Mouse (Mus musculus) heart, adult 8-10 months (tissue): ENCODE results near the gene Onecut1. TPM values are rescaled to one million over a fixed set of nuclear protein-coding genes. Genes with fewer than 3 reads are reported as not detected.

Experiments
- DNase-seq: peaks from one replicate; pipeline ENCODE4 v3.0.0; 2022; ENCODE audit warnings: low spot score
- total RNA-seq, 4 experiments: library from RNA; stranded (reverse); gene quantifications; 2 replicates each; pipeline ENCODE4 v1.2.4; 2022

Onecut1 gene
- total RNA-seq = not detected

GRCm38 (mm10) chr9:74861561-74861980 is at the start of gene Onecut1:
Gene Onecut1, plus strand, starts transcription at chr9:74861921.
- no peak for DNase-seq

GRCm38 (mm10) chr9:74819736-74820511 is 41.8 kb upstream of the Onecut1 start:
- DNase-seq = no peak

- DNase-seq = no peak
Measured at GRCm38 (mm10) chr9:74825102-74825501, 36.6 kb upstream of the Onecut1 start.

GRCm38 (mm10) chr9:74829206-74829605 is 32.5 kb upstream of the Onecut1 start:
- no peak for DNase-seq

- DNase-seq = no peak
Measured at GRCm38 (mm10) chr9:74842890-74843289, 18.8 kb upstream of the Onecut1 start.

GRCm38 (mm10) chr9:74846867-74847830 is 14.6 kb upstream of the Onecut1 start:
- DNase-seq = no peak

- DNase-seq = no peak
Measured at GRCm38 (mm10) chr9:74848411-74849194, 13.1 kb upstream of the Onecut1 start.

- DNase-seq = no peak
Measured at GRCm38 (mm10) chr9:74849195-74849978, 12.3 kb upstream of the Onecut1 start.

- no peak for DNase-seq
Measured at GRCm38 (mm10) chr9:74849979-74850780, 11.5 kb upstream of the Onecut1 start.

- no peak for DNase-seq
Measured at GRCm38 (mm10) chr9:74850781-74851145, 11.0 kb upstream of the Onecut1 start.

GRCm38 (mm10) chr9:74851601-74852000 is 10.1 kb upstream of the Onecut1 start:
- no peak for DNase-seq

GRCm38 (mm10) chr9:74852361-74852760 is 9.4 kb upstream of the Onecut1 start:
- no peak for DNase-seq

GRCm38 (mm10) chr9:74853191-74854072 is 8.3 kb upstream of the Onecut1 start:
- DNase-seq = no peak

- DNase-seq = no peak
Measured at GRCm38 (mm10) chr9:74854073-74854591, 7.6 kb upstream of the Onecut1 start.

GRCm38 (mm10) chr9:74855446-74855845 is 6.3 kb upstream of the Onecut1 start:
- no peak for DNase-seq

- no peak for DNase-seq
Measured at GRCm38 (mm10) chr9:74856578-74857507, 4.9 kb upstream of the Onecut1 start.

GRCm38 (mm10) chr9:74857508-74857840 is 4.2 kb upstream of the Onecut1 start:
- DNase-seq = no peak

GRCm38 (mm10) chr9:74858111-74858510 is 3.6 kb upstream of the Onecut1 start:
- DNase-seq = no peak
